Mouse (Mus musculus) embryonic facial prominence, embryonic 13.5 days (tissue): Measurements from ENCODE around the gene Crtc1. TPM values are rescaled to one million over a fixed set of nuclear protein-coding genes. Genes with fewer than 3 reads are reported as not detected.

Experiments
- ATAC-seq: fragments of 200-750 bp; cut with Nextera tagmentation; 2 replicates; pipeline ENCODE4 v1.8.0; 2017; ENCODE audit warnings: low read depth; ENCODE audit not compliant: insufficient number of reproducible peaks, insufficient read depth, low FRiP score, low TSS enrichment
- H3K27ac ChIP-seq: fragments of 300-500 bp; sonication (generic); 2 replicates; pipeline ENCODE4 v1.5.1; 2015; ENCODE audit warnings: moderate library complexity, mild to moderate bottlenecking, inconsistent platforms
- H3K27me3 ChIP-seq: fragments of 300-500 bp; sonication (generic); 2 replicates; pipeline ENCODE4 v1.6.1; 2015; ENCODE audit warnings: mild to moderate bottlenecking, inconsistent platforms
- H3K36me3 ChIP-seq: fragments of 300-500 bp; sonication (generic); 2 replicates; pipeline ENCODE4 v1.6.1; 2015; ENCODE audit warnings: mild to moderate bottlenecking, inconsistent platforms
- H3K4me1 ChIP-seq: fragments of 300-500 bp; sonication (generic); 2 replicates; pipeline ENCODE4 v1.6.1; 2015; ENCODE audit warnings: inconsistent platforms
- H3K4me2 ChIP-seq: fragments of 300-500 bp; sonication (generic); 2 replicates; pipeline ENCODE4 v1.6.1; 2015; ENCODE audit warnings: moderate library complexity, mild to moderate bottlenecking, inconsistent platforms
- H3K4me3 ChIP-seq: fragments of 300-500 bp; sonication (generic); 2 replicates; pipeline ENCODE4 v1.5.1; 2015; ENCODE audit warnings: mild to moderate bottlenecking, inconsistent platforms
- H3K9ac ChIP-seq: fragments of 300-500 bp; sonication (generic); 2 replicates; pipeline ENCODE4 v1.6.1; 2015; ENCODE audit warnings: mild to moderate bottlenecking, inconsistent platforms
- H3K9me3 ChIP-seq: fragments of 300-500 bp; sonication (generic); 2 replicates; pipeline ENCODE4 v1.6.1; 2016; ENCODE audit warnings: inconsistent platforms
- WGBS: fragments of 180-500 bp; shearing (Covaris S2); methylation state at CpG from one replicate; pipeline ENCODE4 v1.1.7; 2015; ENCODE audit warnings: mixed read lengths; 5-methylcytosine and 5-hydroxymethylcytosine counted together
- polyA plus RNA-seq: library from polyadenylated mRNA; unstranded; fragments of >200 nt; fragmentation: Nextera tagmentation; extraction: Ambion mirVana; gene quantifications from 2 replicates; pipeline ENCODE4 v1.2.1, GENCODE M21; 2015

Gene Crtc1
- polyA plus RNA-seq, 1 experiment from 2014 or later, result 28.1 TPM

DNA sequence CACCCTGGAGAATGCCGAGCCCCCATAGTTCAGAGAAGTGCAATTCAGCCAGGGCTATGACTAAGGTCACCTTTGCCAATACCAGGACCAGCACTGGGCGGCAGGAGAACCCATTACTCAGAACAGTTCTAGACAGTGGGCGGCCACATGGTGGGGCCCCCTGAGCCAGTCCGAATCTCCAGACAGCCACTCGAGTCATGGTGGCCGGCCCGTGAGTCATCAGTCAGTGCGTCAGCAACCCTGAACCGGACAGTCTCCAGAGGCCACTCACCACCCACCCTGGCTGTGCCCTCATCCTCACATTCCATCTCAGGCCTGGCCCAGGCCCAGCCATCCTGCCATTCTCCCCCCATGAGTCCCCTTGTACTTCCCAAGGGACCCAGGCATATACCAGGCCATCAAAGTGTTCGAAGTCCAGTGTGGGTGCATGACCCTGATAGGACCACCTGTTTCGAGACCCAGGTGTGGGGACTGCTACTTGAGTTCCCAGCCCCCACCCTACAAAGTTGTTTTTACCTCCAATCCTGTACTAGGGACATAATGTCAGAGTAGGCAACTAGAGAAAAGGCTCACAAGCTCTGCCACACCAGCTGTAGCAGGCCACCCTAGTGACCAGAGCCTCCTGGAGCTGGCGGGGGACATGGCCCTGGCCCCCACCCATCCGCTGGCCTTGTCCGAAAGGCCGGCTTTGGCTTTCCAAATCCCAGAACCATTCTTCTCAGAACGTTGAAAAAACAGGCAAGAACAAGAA lies 22.6 kb upstream of the Crtc1 start:
- Histone ChIP-seq H3K27me3 (no peaks in the 10 kb centered on the region), H3K36me3 (peaks cover 34% of the 10 kb centered on the region), H3K4me3 (no peak overlapping the region), H3K9ac (no peak overlapping the region), H3K9me3 (no peaks in the 10 kb centered on the region), H3K4me2 (no peak overlapping the region), H3K27ac (no peak overlapping the region), H3K4me1 (peaks cover 4% of the 10 kb centered on the region)
- 91% methylated on average over 16 of the region's 16 CpGs for WGBS
- no peak for ATAC-seq

DNA sequence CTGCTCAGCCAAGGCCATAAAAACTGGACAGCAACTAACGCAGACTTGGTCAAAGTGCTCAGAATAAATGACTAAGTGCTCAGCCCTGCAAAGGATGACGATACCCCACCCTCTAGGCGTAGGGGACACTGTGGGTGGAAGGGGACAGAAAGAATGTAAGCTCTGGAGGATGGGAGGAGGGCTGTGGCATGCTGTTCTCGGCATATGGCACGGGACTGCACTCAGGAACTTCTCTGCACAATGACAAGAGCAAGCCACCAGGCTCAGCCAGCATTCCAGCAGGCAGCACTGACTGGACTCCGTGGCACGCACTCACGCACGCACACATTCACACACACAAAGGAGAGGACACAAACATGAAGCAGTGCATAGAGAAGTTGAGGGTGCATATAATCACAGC lies 21.2 kb upstream of the Crtc1 start:
- H3K4me3 ChIP-seq, result no peak overlapping the region
- 80% methylated on average over 9 of the region's 9 CpGs for WGBS
- H3K4me1 ChIP-seq, result no peaks in the 10 kb centered on the region
- ATAC-seq, result no peak
- H3K9me3 ChIP-seq, result no peaks in the 10 kb centered on the region
- peaks cover 23% of the 10 kb centered on the region for H3K36me3 ChIP-seq
- H3K27me3 ChIP-seq, result no peaks in the 10 kb centered on the region
- no peak overlapping the region for H3K27ac ChIP-seq
- no peak overlapping the region; the same call in 1 of the 2 replicates for H3K9ac ChIP-seq
- H3K4me2 ChIP-seq, result no peak overlapping the region

DNA sequence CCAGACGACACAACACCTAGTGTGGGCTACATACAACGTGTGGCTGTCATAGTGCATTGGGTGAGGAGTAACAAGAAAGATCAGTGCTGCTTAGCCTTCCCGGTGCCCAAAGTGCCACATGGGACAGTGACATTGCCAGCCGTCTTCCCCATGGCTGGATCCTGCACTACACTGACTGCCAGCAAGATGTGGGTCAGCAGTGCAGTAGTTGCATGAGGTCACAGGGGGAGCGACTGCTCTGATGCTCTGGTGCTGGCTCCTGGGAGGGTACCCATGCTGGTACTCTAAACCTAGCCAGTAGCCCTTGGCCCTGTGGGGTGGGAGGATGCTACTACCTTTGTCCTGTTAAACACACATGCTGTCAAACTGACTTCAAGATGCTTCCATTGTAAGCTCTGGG lies 20.8 kb upstream of the Crtc1 start:
- Histone ChIP-seq H3K9me3 (no peaks in the 10 kb centered on the region), H3K36me3 (peaks cover 26% of the 10 kb centered on the region), H3K27ac (no peak overlapping the region), H3K9ac (no peak overlapping the region), H3K4me3 (no peak overlapping the region), H3K27me3 (no peaks in the 10 kb centered on the region), H3K4me1 (no peaks in the 10 kb centered on the region), H3K4me2 (no peak overlapping the region)
- 91% methylated on average over 5 of the region's 5 CpGs for WGBS
- ATAC-seq, result no peak

GRCm38 (mm10) chr8:70459636-70460035 lies 20.3 kb upstream of the Crtc1 start:
- Histone ChIP-seq H3K9me3 (no peaks in the 10 kb centered on the region), H3K4me2 (no peak overlapping the region), H3K4me1 (no peaks in the 10 kb centered on the region), H3K27ac (no peak overlapping the region), H3K4me3 (no peak overlapping the region), H3K9ac (no peak overlapping the region), H3K36me3 (peaks cover 25% of the 10 kb centered on the region), H3K27me3 (no peaks in the 10 kb centered on the region)
- WGBS, result 98% methylated on average over 2 of the region's 2 CpGs
- ATAC-seq, result no peak

DNA sequence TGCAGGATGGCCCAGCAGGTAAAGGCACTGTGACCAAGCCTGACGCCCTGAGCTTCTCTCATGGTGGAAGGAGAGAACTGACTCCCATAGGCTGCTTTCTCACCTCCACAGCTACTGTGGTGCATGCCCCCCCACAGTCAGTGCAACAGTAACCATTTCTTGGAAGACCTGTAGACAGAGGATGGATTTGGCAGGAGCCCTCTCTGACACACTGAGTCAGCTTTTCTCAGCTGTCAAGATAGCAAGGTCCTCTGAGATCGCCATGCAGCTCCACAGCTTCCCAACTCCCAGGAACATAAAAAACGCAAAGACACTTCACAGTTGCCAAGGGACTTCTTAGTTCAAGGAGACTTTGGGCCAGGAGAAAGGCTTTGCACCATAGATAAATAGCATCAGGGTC lies 19.1 kb upstream of the Crtc1 start:
- Histone ChIP-seq H3K4me2 (no peak overlapping the region), H3K4me1 (peaks cover 4% of the 10 kb centered on the region), H3K27ac (no peak overlapping the region), H3K9ac (no peak overlapping the region), H3K4me3 (no peak overlapping the region), H3K9me3 (no peaks in the 10 kb centered on the region), H3K27me3 (no peaks in the 10 kb centered on the region), H3K36me3 (peaks cover 20% of the 10 kb centered on the region)
- ATAC-seq, result no peak
- WGBS, result 86% methylated on average over 3 of the region's 3 CpGs

DNA sequence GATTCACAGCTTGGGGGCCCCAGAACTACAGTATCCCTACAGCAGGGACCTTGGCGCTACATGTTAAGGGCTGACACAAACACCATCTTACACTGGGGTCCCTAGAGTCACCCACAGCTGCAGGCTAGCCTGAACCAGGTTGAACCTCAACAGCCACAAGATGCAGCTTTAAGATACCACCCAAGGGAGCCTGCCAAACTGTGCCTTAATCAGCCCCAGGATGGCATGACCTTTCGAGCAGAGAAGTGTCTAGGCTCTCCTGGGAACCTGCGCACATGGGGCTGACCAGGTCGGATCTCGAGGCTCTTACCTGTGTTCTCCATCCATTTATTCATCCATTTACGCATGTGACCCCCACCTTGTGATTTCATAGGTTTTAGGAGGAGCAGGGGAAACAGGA lies 18.5 kb upstream of the Crtc1 start:
- Histone ChIP-seq H3K9me3 (no peaks in the 10 kb centered on the region), H3K4me3 (no peak overlapping the region), H3K9ac (no peak overlapping the region), H3K27me3 (no peaks in the 10 kb centered on the region), H3K4me2 (no peak overlapping the region), H3K36me3 (peaks cover 17% of the 10 kb centered on the region), H3K27ac (no peak overlapping the region), H3K4me1 (peaks cover 8% of the 10 kb centered on the region)
- ATAC-seq, result no peak
- WGBS, result 85% methylated on average over 6 of the region's 6 CpGs

GRCm38 (mm10) chr8:70456996-70457395 lies 17.6 kb upstream of the Crtc1 start:
- no peak for ATAC-seq
- Histone ChIP-seq H3K4me2 (no peak overlapping the region), H3K4me3 (no peak overlapping the region), H3K9me3 (no peaks in the 10 kb centered on the region), H3K9ac (no peak overlapping the region), H3K4me1 (peaks cover 12% of the 10 kb centered on the region), H3K36me3 (peaks cover 24% of the 10 kb centered on the region), H3K27ac (no peak overlapping the region), H3K27me3 (no peaks in the 10 kb centered on the region)
- WGBS, result 92% methylated on average over 1 of the region's 1 CpGs

GRCm38 (mm10) chr8:70453852-70454251 lies 14.5 kb upstream of the Crtc1 start:
- no peak overlapping the region for H3K4me2 ChIP-seq
- H3K9me3 ChIP-seq, result no peaks in the 10 kb centered on the region
- peaks cover 40% of the 10 kb centered on the region for H3K4me1 ChIP-seq
- no peak overlapping the region for H3K4me3 ChIP-seq
- no peak overlapping the region for H3K27ac ChIP-seq
- H3K36me3 ChIP-seq, result peaks cover 33% of the 10 kb centered on the region
- WGBS, result 90% methylated on average over 5 of the region's 5 CpGs
- no peak overlapping the region for H3K9ac ChIP-seq
- no peaks in the 10 kb centered on the region for H3K27me3 ChIP-seq
- ATAC-seq, result no peak

- Histone ChIP-seq H3K4me2 (no peak overlapping the region), H3K4me1 (peaks cover 55% of the 10 kb centered on the region), H3K9me3 (no peaks in the 10 kb centered on the region), H3K27ac (no peak overlapping the region), H3K9ac (no peak overlapping the region), H3K27me3 (no peaks in the 10 kb centered on the region), H3K36me3 (peaks cover 33% of the 10 kb centered on the region), H3K4me3 (no peak overlapping the region)
- WGBS, result 69% methylated on average over 52 of the region's 52 CpGs
- no peak for ATAC-seq
Measured at GRCm38 (mm10) chr8:70452196-70452966, 13.0 kb upstream of the Crtc1 start.

DNA sequence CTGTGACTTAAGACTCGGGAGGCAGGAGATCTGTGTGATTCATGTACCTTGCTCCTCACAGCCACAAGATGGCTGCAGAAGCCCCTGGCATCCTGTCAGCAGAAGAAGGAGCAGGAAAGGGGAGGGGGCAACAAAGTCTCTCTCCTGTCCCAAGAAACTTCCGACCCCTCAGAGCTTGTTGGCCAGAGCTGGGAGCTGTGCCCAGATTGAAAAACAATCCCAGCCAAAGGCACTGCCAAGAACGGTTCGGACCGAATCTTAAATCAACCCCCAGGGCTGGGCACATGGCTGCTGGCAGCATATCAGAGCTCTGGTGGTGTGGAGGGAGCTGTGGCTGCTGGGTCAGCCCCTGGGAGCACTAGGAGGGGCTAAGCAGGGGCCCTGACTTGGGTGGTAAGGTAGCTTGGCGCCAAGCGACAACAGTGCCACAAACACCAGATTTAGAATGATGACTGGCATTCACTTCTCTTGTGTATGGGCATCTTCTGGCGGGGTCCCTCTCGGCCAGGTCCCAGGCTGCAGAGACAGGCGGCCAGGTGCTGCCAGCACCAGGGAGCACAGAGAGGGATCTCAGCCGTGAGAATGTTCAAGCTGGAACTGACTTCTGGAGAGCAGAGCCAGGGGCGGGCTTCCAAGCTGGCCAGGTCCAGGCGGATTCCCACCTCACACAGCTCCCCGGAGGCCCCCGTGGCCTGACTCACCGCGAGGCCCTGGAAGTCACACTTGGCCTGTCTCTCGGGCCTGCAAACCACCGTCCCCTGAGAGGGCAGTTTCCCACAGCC lies 8.5 kb upstream of the Crtc1 start:
- H3K27me3 ChIP-seq, result no peaks in the 10 kb centered on the region
- no peaks in the 10 kb centered on the region for H3K9me3 ChIP-seq
- WGBS, result 64% methylated on average over 19 of the region's 19 CpGs
- no peak overlapping the region for H3K4me3 ChIP-seq
- H3K27ac ChIP-seq, result peak overlapping the region; percentile 88
- H3K4me1 ChIP-seq, result peaks cover 49% of the 10 kb centered on the region
- H3K9ac ChIP-seq, result no peak overlapping the region
- ATAC-seq, result peak; percentile 43; the same call in 1 of the 2 replicates
- peak overlapping the region; percentile 14; the same call in 1 of the 2 replicates for H3K4me2 ChIP-seq
- H3K36me3 ChIP-seq, result peaks cover 28% of the 10 kb centered on the region

DNA sequence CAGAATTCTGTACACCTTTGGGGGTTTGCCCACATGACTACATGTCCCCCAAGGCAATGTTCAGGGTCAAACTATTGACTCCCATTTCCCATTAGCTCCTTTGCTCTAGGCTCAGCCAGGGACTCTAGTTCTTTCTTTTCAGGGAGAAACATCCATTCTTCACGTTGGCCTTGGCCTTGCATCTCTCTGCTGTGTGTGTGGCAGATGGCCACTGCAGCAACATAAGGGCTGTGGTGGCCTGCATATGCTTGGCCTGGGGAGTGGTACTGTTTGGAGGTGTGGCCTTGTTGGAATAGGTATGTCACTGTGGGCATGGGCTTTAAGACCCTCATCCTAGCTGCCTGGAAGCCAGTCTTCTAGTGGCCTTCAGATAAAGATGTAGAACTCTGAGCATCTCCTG lies 6.6 kb upstream of the Crtc1 start:
- H3K27me3 ChIP-seq, result no peaks in the 10 kb centered on the region
- no peak overlapping the region for H3K9ac ChIP-seq
- H3K4me3 ChIP-seq, result no peak overlapping the region
- peaks cover 38% of the 10 kb centered on the region for H3K4me1 ChIP-seq
- 60% methylated on average over 1 of the region's 1 CpGs for WGBS
- no peak for ATAC-seq
- no peaks in the 10 kb centered on the region for H3K9me3 ChIP-seq
- H3K36me3 ChIP-seq, result peaks cover 10% of the 10 kb centered on the region
- no peak overlapping the region for H3K4me2 ChIP-seq
- H3K27ac ChIP-seq, result no peak overlapping the region
